Mouse (Mus musculus) Patski (cell line): ENCODE measurements at regions not wholly inside any gene's neighbourhood (a gene's known extent, or its start where the extent isn't known, plus 50 kb on each side); places are given as distances from the start of the nearest gene placed in this dataset.

Experiments used
- ATAC-seq: fragments of 100-300 bp; one replicate; pipeline ENCODE4 v1.8.0; 2021
- CTCF ChIA-PET: fragments of 350-600 bp; sonication (Branson Sonifier 250); formaldehyde crosslinking; loops from one replicate; lab custom pipeline; 2022; ENCODE audit warnings: inconsistent platforms; lab: Charles Lee
- POLR2A ChIA-PET: fragments of 350-600 bp; sonication (Branson Sonifier 250); formaldehyde crosslinking; loops from one replicate; lab custom pipeline; 2022; ENCODE audit warnings: antibody characterized with exemption, inconsistent platforms; lab: Charles Lee
- DNase-seq: peaks from one replicate; pipeline ENCODE4 v3.0.0-alpha.2; 2011; ENCODE audit warnings: low read depth, low spot score
- H3K27me3 ChIP-seq: fragments of 371-371 bp; one replicate; pipeline ENCODE4 v1.5.1; 2021
- CTCF ChIP-seq: fragments of 100-300 bp; IDR thresholded peaks from one replicate; pipeline ENCODE4 v1.5.1; 2021
- in situ Hi-C: fragments of 300-500 bp; cut with MboI; formaldehyde crosslinking; loops from 3 replicates; pipeline ENCODE4 v1.11.1; 2018; ENCODE audit warnings: low pct_unique_long_range_greater_than_20kb, mixed read lengths

GRCm38 (mm10) chr10:17528116-17528515 lies 194.9 kb upstream of the Cited2 start:
- TF ChIP-seq CTCF, result no peak
- no peaks in the 10 kb centered on the region for H3K27me3 ChIP-seq
- DNase-seq (no peak), ATAC-seq (no peak)
- in situ Hi-C loops, result no loop called here
- POLR2A ChIA-PET, result no interaction called here
- CTCF ChIA-PET, result no interaction called here

GRCm38 (mm10) chr10:17528846-17529245 lies 194.2 kb upstream of the Cited2 start:
- ATAC-seq (no peak), DNase-seq (no peak)
- ChIA-PET CTCF (interaction anchor here (1.1 kb wide), 1 partner anchor 12 kb away, joined by 3 read pairs; no protein-coding TSS in a partner anchor), POLR2A (no interaction called here)
- H3K27me3 ChIP-seq, result no peaks in the 10 kb centered on the region
- in situ Hi-C loops, result no loop called here
- TF ChIP-seq CTCF, result no peak

- CTCF ChIA-PET, result no interaction called here
- no peaks in the 10 kb centered on the region for H3K27me3 ChIP-seq
- ATAC-seq (no peak), DNase-seq (no peak)
- no peak for TF ChIP-seq CTCF
- in situ Hi-C loops, result no loop called here
- POLR2A ChIA-PET, result no interaction called here
Measured at GRCm38 (mm10) chr10:17529851-17530509, 193.0 kb upstream of the Cited2 start.

GRCm38 (mm10) chr10:17531021-17531420 lies 192.0 kb upstream of the Cited2 start:
- no peak for TF ChIP-seq CTCF
- POLR2A ChIA-PET, result no interaction called here
- in situ Hi-C loops, result no loop called here
- CTCF ChIA-PET, result no interaction called here
- no peaks in the 10 kb centered on the region for H3K27me3 ChIP-seq
- ATAC-seq (no peak), DNase-seq (no peak)

- CTCF ChIA-PET, result no interaction called here
- no peak for TF ChIP-seq CTCF
- in situ Hi-C loops, result no loop called here
- DNase-seq, result no peak
- POLR2A ChIA-PET, result no interaction called here
- no peaks in the 10 kb centered on the region for H3K27me3 ChIP-seq
- ATAC-seq, result no peak
Measured at GRCm38 (mm10) chr10:17538944-17539533, 184.0 kb upstream of the Cited2 start.

GRCm38 (mm10) chr10:17540404-17541375 lies 182.3 kb upstream of the Cited2 start:
- TF ChIP-seq CTCF, result no peak
- ChIA-PET CTCF (interaction anchor here (1.3 kb wide), 1 partner anchor 12 kb away, joined by 3 read pairs; no protein-coding TSS in a partner anchor), POLR2A (no interaction called here)
- in situ Hi-C loops, result no loop called here
- ATAC-seq, result no peak
- DNase-seq, result no peak
- no peaks in the 10 kb centered on the region for H3K27me3 ChIP-seq

- ATAC-seq, result peak; percentile 73
- peak; percentile 49 for DNase-seq
- TF ChIP-seq CTCF, result no peak
- in situ Hi-C loops, result no loop called here
- no peaks in the 10 kb centered on the region for H3K27me3 ChIP-seq
- POLR2A ChIA-PET, result no interaction called here
- CTCF ChIA-PET, result interaction anchor here (1.4 kb wide), 1 partner anchor 243 kb away, joined by 3 read pairs; no protein-coding TSS in a partner anchor
Measured at GRCm38 (mm10) chr10:17542104-17542846, 180.7 kb upstream of the Cited2 start.

GRCm38 (mm10) chr10:17542847-17543421 lies 180.1 kb upstream of the Cited2 start:
- ATAC-seq, result peak; percentile 35
- H3K27me3 ChIP-seq, result no peaks in the 10 kb centered on the region
- in situ Hi-C loops, result no loop called here
- ChIA-PET POLR2A (no interaction called here), CTCF (interaction anchor here (1.4 kb wide), 1 partner anchor 244 kb away, joined by 3 read pairs; no protein-coding TSS in a partner anchor)
- no peak for TF ChIP-seq CTCF
- DNase-seq, result no peak

- in situ Hi-C loops, result no loop called here
- DNase-seq, result no peak
- ChIA-PET CTCF (no interaction called here), POLR2A (no interaction called here)
- no peaks in the 10 kb centered on the region for H3K27me3 ChIP-seq
- no peak for TF ChIP-seq CTCF
- no peak for ATAC-seq
Measured at GRCm38 (mm10) chr10:17545291-17545690, 177.7 kb upstream of the Cited2 start.

GRCm38 (mm10) chr10:17547986-17548385 lies 175.0 kb upstream of the Cited2 start:
- TF ChIP-seq CTCF, result no peak
- DNase-seq (no peak), ATAC-seq (no peak)
- H3K27me3 ChIP-seq, result no peaks in the 10 kb centered on the region
- ChIA-PET POLR2A (interaction anchor here (0.5 kb wide), 1 partner anchor 179 kb away, joined by 3 read pairs; no protein-coding TSS in a partner anchor), CTCF (no interaction called here)
- in situ Hi-C loops, result no loop called here
